Mouse (Mus musculus): ENCODE measurements around the gene Micu1. TPM values are rescaled to one million over a fixed set of nuclear protein-coding genes. Genes with fewer than 3 reads are reported as not detected.

Gene Micu1
- total RNA-seq, 4 experiments from 2014 or later: 94.7 to 97.4 (median 96.4) TPM

GRCm38 (mm10) chr10:59773441-59774140, 71.3 kb downstream of the Micu1 start:
- no peak for DNase-seq (ENCODE audit: low spot score in 2 of 2)

DNA sequence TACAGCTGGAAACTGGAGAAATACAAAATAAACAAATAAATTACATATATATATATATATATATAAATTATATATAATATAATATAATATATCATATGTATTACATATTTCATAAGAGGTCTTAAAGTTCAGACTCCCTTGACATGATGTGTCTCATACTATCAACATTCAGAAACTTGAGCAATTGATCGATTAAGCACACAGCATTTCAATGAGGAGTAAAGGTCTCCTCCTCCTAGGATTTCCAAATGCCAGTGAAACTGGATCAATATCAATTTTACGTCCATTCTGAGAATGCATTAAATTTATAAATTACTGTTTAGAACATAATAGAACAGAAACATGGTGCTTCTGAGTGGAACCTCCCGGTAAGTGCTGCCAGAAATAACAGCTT, 71.9 kb downstream of the Micu1 start:
- DNase-seq (ENCODE audit: low spot score in 2 of 2): no peak

- no peak for DNase-seq (ENCODE audit: low spot score in 2 of 2)
These were observed 75.0 kb downstream of the Micu1 start for GRCm38 (mm10) chr10:59777246-59777645.

- DNase-seq (ENCODE audit: low spot score in 2 of 2): no peak
These were observed 75.9 kb downstream of the Micu1 start for GRCm38 (mm10) chr10:59778137-59778710.

DNA sequence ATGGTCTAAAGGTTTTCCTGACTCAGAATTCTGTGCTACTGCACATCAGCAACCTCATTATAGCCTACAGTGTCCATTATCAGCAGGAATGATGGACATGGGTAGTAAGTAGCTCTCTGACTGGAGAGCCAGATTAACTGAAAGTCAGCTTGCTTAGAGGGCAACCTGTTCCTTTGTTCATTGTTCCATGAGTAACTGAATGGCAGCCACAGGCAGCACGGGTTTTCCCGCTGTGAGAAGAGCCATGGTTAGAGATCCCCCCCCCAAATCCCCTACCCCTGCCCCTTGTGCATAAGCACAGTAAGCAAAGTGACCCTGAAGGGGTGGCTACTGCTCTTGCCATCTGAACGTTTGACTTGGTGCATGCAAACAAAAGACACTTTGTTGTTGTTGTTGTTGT, 78.4 kb downstream of the Micu1 start:
- DNase-seq (ENCODE audit: low spot score in 2 of 2): no peak

DNA sequence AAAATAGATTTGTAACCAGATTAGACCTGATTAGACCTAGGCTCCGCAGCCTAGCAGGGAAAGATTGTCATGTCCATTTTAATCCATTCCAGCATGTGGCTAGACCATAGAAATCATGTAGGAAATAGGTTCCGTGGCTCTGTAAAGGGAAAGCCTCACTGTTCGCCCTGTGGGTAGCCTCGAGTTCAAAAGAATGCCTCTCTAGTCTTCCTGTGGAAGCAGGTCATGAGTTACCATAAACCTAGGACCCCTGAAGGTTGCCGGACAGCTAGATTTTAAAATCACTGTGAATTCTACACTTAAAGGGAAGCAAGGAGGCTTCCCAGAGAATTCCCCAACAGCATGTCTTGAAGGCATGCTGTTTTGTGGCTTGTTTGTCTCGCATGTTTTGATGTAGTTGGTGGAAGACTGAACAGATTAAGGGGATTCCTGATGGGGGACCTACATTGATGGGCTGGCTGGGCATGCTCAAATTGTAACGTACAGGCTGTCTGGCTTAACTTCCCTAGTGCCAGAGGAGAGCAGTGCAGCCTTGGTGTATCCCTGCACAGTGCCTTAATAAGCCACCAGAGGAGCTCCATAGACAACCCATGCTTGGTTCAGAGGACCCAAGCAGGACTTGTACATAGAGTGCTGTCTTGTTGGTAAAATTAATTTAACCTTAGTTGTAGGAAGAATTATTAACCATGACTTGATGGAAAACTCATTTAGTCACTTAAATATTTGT, 79.1 kb downstream of the Micu1 start:
- DNase-seq (ENCODE audit: low spot score in 2 of 2): no peak

- no peak for DNase-seq (ENCODE audit: low spot score in 2 of 2)
These were observed 82.7 kb downstream of the Micu1 start for GRCm38 (mm10) chr10:59784731-59785685.

- peak; percentile 40 to 50 for DNase-seq (ENCODE audit: low spot score in 2 of 2)
These were observed 84.0 kb downstream of the Micu1 start for GRCm38 (mm10) chr10:59786289-59786688.

DNA sequence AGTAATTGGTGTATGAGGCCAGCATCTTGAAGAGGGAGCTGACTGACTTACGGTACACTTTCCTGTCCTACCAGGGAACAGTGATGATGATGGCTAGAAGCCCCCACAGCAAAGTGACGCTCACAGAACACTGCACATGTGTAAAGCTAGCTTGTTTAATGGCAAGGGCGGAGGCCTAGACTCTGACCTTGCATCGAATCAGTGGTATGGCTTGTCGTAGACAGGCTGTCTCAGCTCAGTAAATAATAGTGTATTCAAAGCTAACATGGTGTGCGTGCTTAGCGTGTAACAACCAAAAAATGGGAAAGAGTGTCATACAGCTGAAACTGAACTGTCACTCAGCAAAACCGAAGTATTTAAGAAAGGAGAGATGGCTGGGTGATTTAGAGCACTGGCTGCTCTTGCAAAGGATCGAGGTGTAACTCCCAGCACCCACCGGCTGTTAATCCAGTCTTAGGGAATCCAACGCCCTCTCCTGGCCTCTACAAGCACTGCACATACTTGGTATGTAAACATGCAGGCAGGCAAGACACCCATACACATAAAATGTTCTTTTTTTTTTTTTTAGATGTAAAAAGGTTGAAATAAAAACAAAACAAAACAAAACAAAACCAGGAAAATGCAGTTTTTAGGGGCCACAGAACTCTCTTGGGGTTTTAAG, 85.0 kb downstream of the Micu1 start:
- no peak for DNase-seq (ENCODE audit: low spot score in 2 of 2)

DNA sequence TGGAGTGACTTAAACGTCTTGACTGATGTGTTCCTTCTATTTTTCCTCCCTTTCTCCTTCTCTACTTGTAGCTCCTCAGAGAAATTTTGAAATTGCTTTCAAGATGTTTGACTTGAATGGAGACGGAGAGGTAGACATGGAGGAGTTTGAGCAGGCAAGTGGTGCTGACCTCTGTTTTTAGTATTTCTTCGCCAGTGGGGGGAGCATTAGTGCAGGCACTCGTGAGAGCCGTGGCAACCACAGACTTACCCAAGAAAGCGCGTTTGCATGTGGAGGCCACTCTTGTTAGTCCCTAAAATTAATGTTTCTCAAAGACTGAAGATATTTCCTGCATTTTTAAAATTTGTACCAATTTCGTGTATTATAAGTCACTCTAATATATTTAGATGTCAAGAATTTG, 85.6 kb downstream of the Micu1 start:
- no peak for DNase-seq (ENCODE audit: low spot score in 2 of 2)

DNA sequence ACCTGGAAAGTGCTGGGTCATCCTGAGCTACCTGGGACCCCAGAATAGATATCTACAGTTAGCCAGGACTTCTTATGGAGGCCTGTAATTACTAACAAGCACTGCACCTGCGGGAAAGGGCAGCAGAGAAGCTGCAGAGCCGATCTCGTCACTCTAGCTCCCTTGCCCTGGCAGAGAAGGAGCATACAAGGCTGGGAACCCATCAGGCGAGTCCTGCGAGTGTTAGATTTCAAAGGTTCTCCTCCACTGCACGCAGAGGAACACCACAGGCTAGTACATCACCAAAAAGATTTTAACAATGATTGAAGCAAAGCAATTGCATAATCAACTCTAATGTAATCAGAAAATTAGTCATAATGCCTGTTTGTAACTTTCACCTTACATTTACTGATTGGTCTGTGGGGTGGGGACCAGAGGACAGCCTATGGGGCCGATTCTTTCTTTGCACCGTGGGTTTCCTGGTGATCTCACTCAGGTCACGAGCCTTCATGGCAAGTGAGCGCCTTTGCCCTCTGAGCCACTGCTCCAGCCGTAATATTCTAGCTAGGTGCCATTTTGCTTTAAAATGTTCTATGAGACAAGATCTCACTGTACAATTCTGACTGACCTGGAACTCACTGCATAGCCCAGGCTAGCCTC, 88.1 kb downstream of the Micu1 start:
- DNase-seq (ENCODE audit: low spot score in 2 of 2): no peak

GRCm38 (mm10) chr10:59791896-59792295, 89.6 kb downstream of the Micu1 start:
- no peak for DNase-seq (ENCODE audit: low spot score in 2 of 2)

- DNase-seq (ENCODE audit: low spot score in 2 of 2): no peak
These were observed 90.4 kb downstream of the Micu1 start for GRCm38 (mm10) chr10:59792575-59793176.

- DNase-seq (ENCODE audit: low spot score in 2 of 2): no peak
These were observed 91.2 kb downstream of the Micu1 start for GRCm38 (mm10) chr10:59793454-59793853.

DNA sequence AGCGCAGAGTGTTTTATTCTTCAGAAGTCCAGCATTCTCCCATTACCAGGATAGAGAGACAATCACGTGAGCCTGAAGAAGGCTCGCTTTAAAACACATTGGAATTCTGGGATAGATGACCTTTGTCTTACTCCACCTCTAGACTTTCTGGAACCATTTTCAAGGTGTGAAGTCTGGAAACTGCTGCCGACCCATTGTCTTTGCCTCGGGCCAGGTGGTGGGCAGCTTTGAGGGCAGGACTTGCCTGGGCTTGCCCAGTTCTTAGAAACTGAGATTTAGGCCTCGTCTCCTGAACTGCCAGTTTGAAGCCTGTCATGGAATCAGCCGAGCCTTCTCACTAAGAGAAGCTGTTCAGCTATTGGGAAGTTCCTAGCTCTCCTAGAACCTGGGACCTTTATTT, 92.8 kb downstream of the Micu1 start:
- DNase-seq (ENCODE audit: low spot score in 2 of 2): no peak

DNA sequence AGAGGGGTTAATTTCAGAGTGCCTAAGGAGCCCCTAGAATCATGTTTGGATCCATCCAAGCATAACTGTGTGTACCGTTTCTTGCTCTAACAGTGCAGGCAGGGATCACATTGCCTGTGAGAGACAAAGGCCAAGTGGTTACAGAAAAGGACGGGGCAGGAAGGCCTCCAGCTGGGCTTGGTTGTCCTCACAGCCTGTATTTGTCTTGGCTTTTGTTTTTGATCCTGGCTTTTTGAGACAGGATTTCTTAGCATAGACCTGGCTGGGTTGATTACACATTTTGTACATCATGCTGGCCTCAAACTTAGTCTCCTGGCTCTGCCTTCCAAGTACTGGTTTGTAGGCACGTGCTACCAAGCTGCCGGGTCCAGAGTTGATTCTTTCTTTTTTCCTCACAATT, 93.6 kb downstream of the Micu1 start:
- DNase-seq (ENCODE audit: low spot score in 2 of 2): no peak

- DNase-seq (ENCODE audit: low spot score in 2 of 2): no peak
These were observed 96.1 kb downstream of the Micu1 start for GRCm38 (mm10) chr10:59798371-59798770.

DNA sequence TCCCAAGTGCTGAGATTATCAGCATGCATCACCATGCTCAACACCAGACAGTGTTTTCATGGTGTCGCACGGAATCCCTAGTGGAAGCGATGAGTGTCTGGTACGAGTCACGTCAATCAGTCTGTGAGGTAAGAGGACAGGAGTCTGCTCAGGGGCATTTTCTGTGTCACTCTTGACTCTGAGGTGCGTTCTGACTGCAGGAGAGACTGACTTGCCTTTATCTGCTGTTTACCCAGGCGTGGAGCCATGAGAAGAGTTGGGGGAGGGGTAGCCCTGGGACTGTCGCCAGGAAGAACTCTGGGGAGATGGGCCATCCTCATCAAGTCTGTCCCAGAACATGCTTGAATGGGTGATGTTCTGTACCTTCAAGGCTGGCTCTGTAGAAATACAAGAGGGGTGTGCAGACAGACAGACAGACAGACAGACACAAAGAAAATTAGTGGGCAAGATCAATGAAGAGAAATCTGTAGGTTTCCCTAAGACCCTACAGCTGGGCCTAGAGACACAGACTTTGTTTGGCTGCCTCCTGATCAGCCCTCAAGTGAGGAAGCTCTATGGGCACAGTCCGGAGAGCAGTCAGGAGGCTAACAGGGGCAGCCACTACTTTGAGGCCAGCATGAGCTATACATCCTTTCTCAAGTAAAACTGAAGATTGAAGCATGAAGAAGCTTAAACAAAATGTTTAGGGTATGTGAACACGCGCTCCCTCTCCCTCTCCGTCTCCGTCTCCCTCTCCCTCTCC, 97.2 kb downstream of the Micu1 start:
- DNase-seq (ENCODE audit: low spot score in 2 of 2): no peak

DNA sequence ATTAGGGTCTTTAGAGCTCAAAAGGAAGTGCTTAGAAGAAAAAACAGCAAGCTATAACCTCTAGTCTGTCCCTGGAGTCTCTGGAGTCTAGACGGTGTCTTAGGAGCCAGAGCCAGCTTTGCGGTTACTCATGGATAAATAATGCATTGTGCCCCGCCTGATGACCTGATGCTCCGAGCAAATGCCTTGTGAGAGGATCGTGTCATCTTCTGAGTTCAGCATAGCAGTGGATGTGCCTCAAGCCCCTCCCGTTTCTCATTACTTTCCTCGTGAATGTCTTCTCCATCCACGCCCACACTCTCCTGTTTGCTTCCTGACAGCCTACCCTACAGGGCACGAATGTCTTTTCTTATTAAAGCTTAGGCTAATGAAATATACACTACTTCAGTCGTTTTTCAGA, 97.9 kb downstream of the Micu1 start:
- no peak for DNase-seq (ENCODE audit: low spot score in 2 of 2)
